Mouse (Mus musculus): ENCODE results near the gene Lgr4.

GRCm38 (mm10) chr2:109958692-109959406, 41.4 kb downstream of the Lgr4 start:
- TF ChIP-seq CTCF (IDR thresholded peaks at IDR 0.05; ENCODE audit: low read depth) = no peak
- TF ChIP-seq EP300 (IDR thresholded peaks at IDR 0.05; ENCODE audit: low read depth) = no peak
